Mouse (Mus musculus) embryo, embryonic 10 days (tissue): ENCODE measurements around the gene Gm43738.

Source experiments
- DNase-seq: peaks from one replicate; pipeline ENCODE4 v3.0.0-alpha.2; 2015; ENCODE audit warnings: low spot score

The Gm43738 gene

DNA sequence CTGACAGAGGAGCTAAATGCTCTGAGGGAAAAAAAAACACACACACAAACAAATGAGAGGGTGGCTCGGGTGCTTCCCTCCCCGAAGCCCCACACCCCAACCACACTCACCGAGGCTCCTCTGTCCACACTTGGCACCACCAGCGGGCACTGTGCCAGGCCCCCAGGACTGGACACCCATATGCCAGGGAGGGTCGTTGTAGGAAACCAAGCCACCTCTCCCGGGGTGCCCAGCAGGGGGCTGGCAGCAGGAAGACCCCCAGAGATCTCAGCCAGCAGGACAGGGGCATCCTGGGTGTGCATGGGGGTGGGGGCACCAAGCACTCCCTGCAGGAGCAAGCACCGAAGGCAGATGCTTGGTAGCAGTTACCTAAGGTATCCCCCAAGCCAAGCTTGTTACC is at the start of gene Gm43738:
Gm43738 (minus strand) TSS at position 289 of the 400 bp plus-strand sequence.
- DNase-seq, result no peak

DNA sequence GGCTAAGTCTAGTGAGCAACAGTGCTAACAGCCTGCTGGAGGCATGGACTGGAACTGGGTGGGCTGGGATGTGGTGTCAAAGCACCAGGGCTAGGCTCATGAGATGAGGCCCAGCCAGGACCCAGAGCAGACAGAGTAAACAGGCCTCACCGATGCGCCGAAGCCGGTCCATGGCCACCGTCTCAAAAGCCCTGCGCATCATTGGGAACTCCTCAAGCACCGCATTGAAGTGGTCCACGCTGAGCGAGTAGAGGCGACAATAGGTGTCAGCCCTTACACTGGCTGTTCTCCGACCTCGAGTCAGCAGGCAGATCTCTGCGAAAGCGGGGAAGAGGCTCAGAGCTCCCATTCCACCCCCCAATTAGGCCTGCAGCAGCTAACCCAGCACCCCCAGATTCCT is 47.7 kb upstream of the Gm43738 start:
- DNase-seq, result no peak

DNA sequence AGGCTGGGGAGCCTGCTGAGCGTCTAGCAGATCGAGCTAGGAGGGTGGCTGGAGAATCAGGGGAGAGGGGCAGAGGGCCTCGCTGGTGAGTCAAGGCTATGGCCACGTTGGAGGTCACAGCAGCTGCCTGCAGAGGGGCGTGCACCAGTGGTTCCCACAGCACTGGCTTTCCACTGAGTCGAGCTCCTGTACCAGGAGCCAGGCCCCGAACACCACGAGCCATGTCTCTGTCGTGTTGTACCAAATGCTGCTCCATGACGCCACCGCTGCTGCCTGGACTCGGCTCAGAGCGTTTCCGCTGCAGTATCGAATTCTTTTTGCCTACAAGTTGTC is 47.0 kb upstream of the Gm43738 start:
- peak; percentile 21 for DNase-seq

- DNase-seq, result peak; percentile 40
Observed at GRCm38 (mm10) chr3:89147101-89147978, 46.4 kb upstream of the Gm43738 start.

DNA sequence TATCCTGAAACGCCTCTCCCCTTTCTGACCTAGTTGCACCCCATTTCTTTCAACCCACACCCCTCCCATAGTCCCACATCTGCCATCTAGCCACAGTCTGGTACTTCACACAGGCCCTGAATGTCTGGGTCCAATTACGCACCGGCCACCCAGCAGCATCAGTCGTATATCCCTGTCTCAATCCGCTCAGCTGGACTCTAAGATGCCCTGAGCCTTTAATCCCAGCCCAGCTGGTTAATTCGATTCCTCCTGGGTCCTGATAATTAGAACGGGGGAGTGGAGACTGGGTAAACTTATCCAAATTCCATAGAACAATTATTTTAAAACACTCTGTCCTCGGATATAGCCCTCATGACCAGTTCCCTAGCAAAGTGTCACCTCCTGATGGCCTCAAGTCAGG is 44.7 kb upstream of the Gm43738 start:
- DNase-seq, result no peak

DNA sequence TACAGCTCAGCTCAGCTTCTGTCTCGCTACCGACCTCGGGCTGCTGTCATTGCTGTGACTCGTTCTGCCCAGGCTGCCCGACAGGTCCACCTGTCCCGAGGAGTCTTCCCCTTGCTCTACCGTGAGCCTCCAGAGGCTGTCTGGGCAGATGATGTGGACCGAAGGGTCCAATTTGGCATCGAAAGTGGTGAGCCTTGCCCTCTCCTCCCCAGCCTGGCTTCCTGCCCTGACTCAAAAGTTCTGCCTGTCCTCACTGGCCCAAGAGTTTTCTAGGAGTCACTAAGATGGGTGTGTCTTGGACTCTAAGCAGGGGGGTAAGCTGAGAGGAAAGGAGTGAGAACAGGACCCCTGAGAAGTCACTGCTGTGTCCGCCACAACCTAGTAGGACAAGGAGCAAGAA is 43.9 kb upstream of the Gm43738 start:
- DNase-seq, result no peak

GRCm38 (mm10) chr3:89136365-89136764 is 35.5 kb upstream of the Gm43738 start:
- DNase-seq, result no peak

DNA sequence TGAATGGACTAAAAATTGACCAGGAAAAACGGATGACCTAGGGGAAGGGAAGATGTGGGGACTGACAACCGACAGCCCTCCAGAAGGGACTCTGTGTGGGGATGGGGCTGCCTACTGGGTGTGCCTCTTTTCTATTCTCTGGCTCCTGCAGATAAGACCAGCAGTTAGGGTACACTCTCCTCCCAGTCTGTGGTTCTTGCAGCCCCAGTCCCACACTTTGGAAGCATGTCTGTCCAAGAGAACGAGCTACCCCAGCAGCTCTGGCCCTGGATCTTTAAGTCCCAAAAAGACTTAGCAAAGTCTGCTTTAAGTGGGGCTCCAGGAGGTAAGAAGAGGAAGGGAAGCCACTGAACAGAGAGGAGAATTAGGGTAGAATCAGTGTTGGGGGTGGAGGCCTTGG is 35.1 kb upstream of the Gm43738 start, which contains the start of gene Pklr:
Pklr (plus strand) TSS at position 185 of the 400 bp plus-strand sequence.
- DNase-seq, result no peak

- DNase-seq, result no peak
Observed at GRCm38 (mm10) chr3:89133752-89134151, 32.9 kb upstream of the Gm43738 start.

- DNase-seq, result no peak
Observed at GRCm38 (mm10) chr3:89133063-89133450, 32.2 kb upstream of the Gm43738 start.

- DNase-seq, result peak; percentile 60
Observed at GRCm38 (mm10) chr3:89132285-89133062, 31.6 kb upstream of the Gm43738 start.

GRCm38 (mm10) chr3:89131816-89132215 is 30.9 kb upstream of the Gm43738 start:
- DNase-seq, result no peak

DNA sequence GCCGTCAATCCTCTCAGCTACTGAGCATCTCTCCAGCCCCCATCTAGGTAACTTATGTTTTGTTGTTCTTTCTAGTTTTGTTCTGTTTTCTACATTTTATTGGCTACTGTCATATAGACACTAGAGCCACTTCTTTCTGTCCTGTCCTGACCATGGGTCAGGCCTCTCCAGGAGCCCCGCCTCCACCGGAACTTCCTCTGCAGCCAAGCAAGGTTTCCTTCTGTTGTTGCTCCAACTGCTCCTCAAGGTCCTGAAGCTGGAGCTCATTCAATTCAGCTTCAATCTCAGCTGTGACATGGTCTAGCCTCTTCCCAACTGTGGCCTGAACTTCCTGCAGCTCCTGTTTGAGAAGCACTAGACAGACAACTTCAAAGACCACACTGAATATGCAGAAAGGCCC is 29.0 kb upstream of the Gm43738 start:
- no peak for DNase-seq

- DNase-seq, result no peak
Observed at GRCm38 (mm10) chr3:89125981-89126380, 25.1 kb upstream of the Gm43738 start.

GRCm38 (mm10) chr3:89124241-89124640 is 23.3 kb upstream of the Gm43738 start:
- no peak for DNase-seq

DNA sequence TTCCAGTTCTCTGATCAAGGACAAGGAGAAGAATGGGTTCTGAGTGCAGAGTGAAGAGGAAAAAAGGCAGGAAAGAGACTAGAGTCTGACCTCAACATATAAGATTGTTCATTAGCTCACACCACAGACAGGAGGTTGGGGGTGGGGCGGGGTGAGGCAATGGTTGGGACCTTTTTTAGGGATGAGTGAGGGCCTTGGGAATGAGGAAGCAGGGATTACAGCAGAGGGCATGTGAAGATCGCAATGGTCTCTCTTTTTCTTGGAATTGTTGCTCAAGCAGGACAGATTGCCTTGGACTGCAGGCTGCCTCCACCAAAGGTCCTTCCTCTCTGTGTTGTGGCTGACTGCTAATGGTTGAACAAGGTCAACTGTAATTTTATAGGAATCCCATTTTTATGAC is 22.4 kb upstream of the Gm43738 start:
- DNase-seq, result no peak

DNA sequence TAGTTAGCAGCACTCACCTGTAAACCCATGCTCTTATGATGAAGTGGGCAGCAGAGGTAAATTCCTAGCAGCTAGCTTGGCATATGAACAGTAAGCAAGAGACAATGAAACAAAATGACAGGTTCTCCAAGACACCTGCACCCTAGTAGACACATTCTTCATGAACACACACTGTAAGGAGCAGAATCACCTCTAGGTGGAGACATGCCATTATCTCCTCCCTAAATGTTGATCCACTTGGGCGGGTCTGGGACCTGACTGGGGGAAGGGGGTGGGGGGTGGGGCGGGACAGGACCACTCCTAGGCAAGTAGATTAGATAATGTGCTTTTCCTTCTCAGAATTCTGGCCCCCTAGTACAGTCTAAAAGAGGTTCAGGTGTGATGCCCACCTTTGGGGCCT is 14.6 kb upstream of the Gm43738 start:
- DNase-seq, result peak; percentile 60

DNA sequence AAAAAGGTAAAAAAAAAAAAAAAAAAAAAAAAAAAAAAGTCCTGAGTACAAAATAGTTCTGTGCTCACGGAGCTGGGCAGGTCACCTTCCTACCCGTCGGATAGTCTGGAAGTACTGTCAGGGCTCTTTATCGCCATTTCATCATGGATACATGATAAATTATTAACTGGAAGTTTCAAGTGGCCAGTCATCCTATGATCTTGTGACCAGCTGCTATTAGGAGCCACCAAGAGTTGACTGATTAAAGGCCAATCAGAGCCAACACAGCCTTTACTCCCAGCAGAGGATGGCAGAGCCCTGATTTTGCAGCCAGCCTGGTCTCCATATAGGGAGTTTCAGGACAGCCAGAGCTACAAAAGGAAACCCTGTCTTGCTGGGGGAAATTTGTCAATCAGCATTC is 12.2 kb upstream of the Gm43738 start:
- no peak for DNase-seq

- no peak for DNase-seq
Observed at GRCm38 (mm10) chr3:89108146-89108545, 7.2 kb upstream of the Gm43738 start.

GRCm38 (mm10) chr3:89107545-89107944 is 6.6 kb upstream of the Gm43738 start:
- DNase-seq, result no peak

DNA sequence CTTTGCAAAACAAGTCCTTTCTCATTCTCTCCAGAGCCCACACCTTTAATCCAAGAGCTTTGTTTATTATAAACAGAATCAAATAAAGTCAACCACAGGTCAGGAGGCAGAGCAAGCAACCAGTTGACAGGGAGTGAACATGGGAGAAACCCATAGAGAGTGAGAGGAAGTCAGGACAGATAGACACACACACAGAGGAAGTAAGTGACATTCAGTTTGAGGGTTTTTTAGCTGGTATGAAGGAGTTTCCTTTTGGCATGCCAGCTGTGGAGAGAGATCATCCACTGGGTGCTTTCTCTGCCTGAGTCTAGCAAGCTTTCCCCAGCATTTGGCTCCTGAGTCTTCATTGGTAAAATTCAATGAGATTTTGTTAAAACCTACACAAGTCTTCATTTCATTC is 6.0 kb upstream of the Gm43738 start:
- DNase-seq, result no peak

DNA sequence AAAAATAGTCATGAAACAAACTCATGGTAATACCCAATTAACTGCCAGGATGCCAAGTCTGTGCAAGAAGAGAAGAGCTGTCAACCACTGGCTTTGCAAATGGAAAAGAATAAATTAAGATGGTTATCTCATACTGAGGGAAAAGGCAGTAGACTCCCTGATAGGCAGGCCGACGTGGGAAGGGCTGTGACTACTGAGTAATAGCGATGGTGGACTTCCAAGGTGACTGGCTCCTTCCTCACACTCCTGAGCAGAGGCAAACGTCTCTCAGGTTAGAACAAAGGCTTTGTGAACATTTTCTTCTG is 2.3 kb upstream of the Gm43738 start:
- no peak for DNase-seq

GRCm38 (mm10) chr3:89102495-89103290 is 1.8 kb upstream of the Gm43738 start:
- DNase-seq, result no peak
